Mouse (Mus musculus) ES-Bruce4 (cell line): ENCODE results near the gene Wwp2. TPM values are rescaled to one million over a fixed set of nuclear protein-coding genes. Genes with fewer than 3 reads are reported as not detected.

Experiments used
- H3K27ac ChIP-seq: 2 replicates; pipeline ENCODE4 v1.5.1; 2012; ENCODE audit warnings: low read length, inconsistent platforms; ENCODE audit not compliant: insufficient read depth
- H3K27me3 ChIP-seq: 2 replicates; pipeline ENCODE4 v1.6.1; 2012; ENCODE audit warnings: mild to moderate bottlenecking, low read length, inconsistent platforms; ENCODE audit not compliant: control insufficient read depth, poor library complexity, insufficient read depth, severe bottlenecking
- H3K36me3 ChIP-seq: 2 replicates; pipeline ENCODE4 v1.6.1; 2012; ENCODE audit warnings: inconsistent platforms, mild to moderate bottlenecking, low read length, moderate library complexity; ENCODE audit not compliant: control insufficient read depth, poor library complexity, insufficient read depth, severe bottlenecking
- H3K4me1 ChIP-seq: one replicate; pipeline ENCODE4 v1.8.1; 2011; ENCODE audit warnings: low read length; ENCODE audit not compliant: control insufficient read depth, insufficient read depth
- H3K4me3 ChIP-seq: 2 replicates; pipeline ENCODE4 v1.5.1; 2011; ENCODE audit warnings: low read depth, mild to moderate bottlenecking, low read length
- H3K9ac ChIP-seq: 2 replicates; pipeline ENCODE4 v1.6.1; 2012; ENCODE audit warnings: low read depth, mild to moderate bottlenecking, inconsistent platforms; ENCODE audit not compliant: poor library complexity, severe bottlenecking
- H3K9me3 ChIP-seq: replicated peaks from 2 replicates; pipeline ENCODE4 v1.6.1; 2012; ENCODE audit warnings: mild to moderate bottlenecking, low read length, inconsistent platforms; ENCODE audit not compliant: control insufficient read depth, poor library complexity, insufficient read depth, severe bottlenecking
- CTCF ChIP-seq: IDR thresholded peaks from one replicate; pipeline ENCODE4 v1.8.1; 2011; ENCODE audit warnings: low read depth, low read length
- EP300 ChIP-seq: IDR thresholded peaks from 2 replicates; pipeline ENCODE4 v1.6.1; 2011; ENCODE audit warnings: low read depth, low read length; ENCODE audit not compliant: insufficient read depth
- POLR2A ChIP-seq: IDR thresholded peaks from one replicate; pipeline ENCODE4 v1.8.1; 2011; ENCODE audit warnings: low read length; ENCODE audit not compliant: insufficient read depth
- polyA plus RNA-seq: library from polyadenylated mRNA; stranded (reverse); fragments of >200 nt; gene quantifications from 2 replicates; pipeline ENCODE4 v1.2.4, GENCODE M21; 2011; ENCODE audit warnings: low read depth; ENCODE audit not compliant: missing spikeins, insufficient read depth, insufficient read length

Gene Wwp2
- polyA plus RNA-seq, 1 experiment = 48.7 TPM

DNA sequence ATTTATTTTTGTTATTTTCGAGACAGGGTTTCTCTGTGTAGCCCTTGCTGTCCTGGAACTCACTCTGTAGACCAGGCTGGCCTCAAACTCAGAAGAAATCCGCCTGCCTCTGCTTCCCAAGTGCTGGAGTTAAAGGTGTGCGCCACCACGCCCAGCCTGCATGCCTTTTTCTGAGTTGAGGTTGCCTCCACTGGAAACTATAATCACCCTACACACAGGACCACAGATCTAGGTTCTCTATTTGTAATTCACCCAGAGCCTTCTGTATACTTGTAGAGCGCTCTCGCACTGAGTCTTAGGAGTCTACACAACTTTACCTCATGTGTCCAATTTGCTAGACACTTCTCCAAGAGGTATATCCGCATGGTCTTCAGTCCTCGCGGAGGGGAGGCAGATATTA is 12.0 kb upstream of the Wwp2 start:
- TF ChIP-seq POLR2A = no peak
- no peak for TF ChIP-seq CTCF
- no peak for TF ChIP-seq EP300
- Histone ChIP-seq H3K4me1 (peaks cover 2% of the 10 kb centered on the region), H3K9me3 (no peaks in the 10 kb centered on the region; the same call in 1 of the 2 replicates), H3K27me3 (no peaks in the 10 kb centered on the region), H3K9ac (peak overlapping the region; percentile 83), H3K36me3 (peaks cover 40% of the 10 kb centered on the region), H3K4me3 (peak overlapping the region; percentile 77), H3K27ac (no peak overlapping the region)

DNA sequence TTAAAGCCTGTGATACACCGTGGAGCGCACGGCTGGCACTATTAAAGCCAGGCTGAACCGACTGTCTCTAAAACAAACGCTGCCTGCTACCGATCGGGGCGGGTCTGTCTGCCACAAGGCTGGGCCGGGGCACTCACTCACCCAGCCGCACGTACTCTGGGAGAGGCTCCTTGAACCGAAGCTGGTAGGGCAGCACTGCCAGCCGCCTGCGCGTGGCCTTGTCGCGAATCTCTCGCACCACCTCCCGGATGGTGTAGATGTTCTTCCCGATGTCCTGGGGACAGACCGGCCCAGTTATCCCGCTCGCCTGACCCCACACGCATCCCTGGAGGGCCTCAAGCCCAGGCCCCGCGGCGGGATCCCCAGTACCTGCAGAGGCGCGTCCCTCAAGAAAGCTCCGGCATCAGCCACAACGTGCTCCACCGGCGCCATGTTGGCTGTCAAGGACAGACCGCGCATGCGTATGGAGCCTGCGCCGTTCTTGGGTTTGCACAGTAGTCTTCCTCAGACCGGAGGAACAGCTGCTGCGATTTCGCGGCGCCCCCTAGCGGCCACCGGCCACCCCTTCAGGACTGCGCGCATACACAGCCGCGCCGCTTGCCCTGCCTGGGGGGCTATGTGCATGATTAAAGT is 11.5 kb upstream of the Wwp2 start, which contains the start of gene Nob1:
Gene Nob1 (minus strand): TSS at position 455 of the 633 bp plus-strand sequence.
- H3K9me3 ChIP-seq = no peaks in the 10 kb centered on the region; the same call in 1 of the 2 replicates
- H3K27me3 ChIP-seq = no peaks in the 10 kb centered on the region
- no peak within 1 kb of the TSS for H3K27ac ChIP-seq
- peak within 1 kb of the TSS; percentile 83 for H3K9ac ChIP-seq
- TF ChIP-seq CTCF (peak; percentile 89), EP300 (peak; percentile 65; the same call in 1 of the 2 replicates), POLR2A (peak; percentile 74)
- H3K36me3 ChIP-seq = peaks cover 34% of the 10 kb centered on the region
- peaks cover 2% of the 10 kb centered on the region for H3K4me1 ChIP-seq
- peak within 1 kb of the TSS; percentile 77 for H3K4me3 ChIP-seq

DNA sequence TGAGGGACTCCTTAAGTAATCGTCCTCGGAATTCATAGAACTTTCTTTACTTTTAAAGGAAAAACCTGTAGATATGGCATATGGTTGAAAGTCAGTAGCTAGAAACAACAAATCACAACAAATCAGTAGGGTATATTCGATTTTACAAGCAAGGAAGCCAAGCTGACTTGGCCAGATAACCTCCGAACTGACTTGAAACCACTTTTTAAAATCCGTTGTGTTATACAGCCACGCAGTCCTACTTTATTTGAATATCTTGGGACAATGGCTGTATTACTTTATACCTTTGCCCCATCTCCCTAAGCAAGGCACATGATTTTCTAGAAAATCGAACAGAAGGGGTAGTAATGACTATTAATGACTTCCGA is 11.0 kb upstream of the Wwp2 start:
- no peak overlapping the region for H3K4me3 ChIP-seq
- no peaks in the 10 kb centered on the region for H3K27me3 ChIP-seq
- TF ChIP-seq POLR2A (no peak), EP300 (no peak), CTCF (no peak)
- peaks cover 2% of the 10 kb centered on the region for H3K4me1 ChIP-seq
- H3K27ac ChIP-seq = no peak overlapping the region
- H3K9ac ChIP-seq = peak overlapping the region; percentile 33
- H3K36me3 ChIP-seq = peaks cover 29% of the 10 kb centered on the region
- no peaks in the 10 kb centered on the region; the same call in 1 of the 2 replicates for H3K9me3 ChIP-seq

DNA sequence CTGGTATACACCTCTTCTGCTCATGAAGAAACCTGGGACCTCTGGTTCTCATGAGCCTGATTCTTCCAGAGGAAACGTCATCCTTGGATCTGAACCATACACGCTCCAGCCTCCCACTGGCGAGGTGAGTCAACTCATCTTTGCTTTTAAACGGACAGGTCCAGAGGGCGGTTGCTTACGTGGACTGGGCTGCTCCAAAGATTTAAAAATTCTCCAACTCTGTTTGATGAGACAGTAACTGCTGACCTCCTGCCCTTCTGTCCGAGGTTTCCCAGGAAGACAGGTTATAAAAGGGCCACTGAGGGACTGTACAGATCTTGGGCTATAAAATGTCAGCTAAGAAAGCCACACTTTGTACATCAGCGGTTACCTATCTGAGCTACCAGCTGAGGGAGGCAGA is 5.3 kb upstream of the Wwp2 start:
- no peak for TF ChIP-seq CTCF
- Histone ChIP-seq H3K4me3 (no peak overlapping the region), H3K9ac (no peak overlapping the region), H3K9me3 (no peaks in the 10 kb centered on the region; the same call in 1 of the 2 replicates), H3K4me1 (no peaks in the 10 kb centered on the region), H3K36me3 (no peaks in the 10 kb centered on the region), H3K27me3 (no peaks in the 10 kb centered on the region), H3K27ac (no peak overlapping the region)

- TF ChIP-seq POLR2A (no peak), CTCF (no peak), EP300 (no peak)
- no peaks in the 10 kb centered on the region for H3K27me3 ChIP-seq
- H3K9ac ChIP-seq = peak overlapping the region; percentile 100
- no peaks in the 10 kb centered on the region for H3K4me1 ChIP-seq
- H3K4me3 ChIP-seq = peak overlapping the region; percentile 95
- peak overlapping the region; percentile 96 for H3K27ac ChIP-seq
- H3K36me3 ChIP-seq = no peaks in the 10 kb centered on the region
- no peaks in the 10 kb centered on the region for H3K9me3 ChIP-seq
These were observed 674 bp upstream of the Wwp2 start for GRCm38 (mm10) chr8:107435421-107435961.

DNA sequence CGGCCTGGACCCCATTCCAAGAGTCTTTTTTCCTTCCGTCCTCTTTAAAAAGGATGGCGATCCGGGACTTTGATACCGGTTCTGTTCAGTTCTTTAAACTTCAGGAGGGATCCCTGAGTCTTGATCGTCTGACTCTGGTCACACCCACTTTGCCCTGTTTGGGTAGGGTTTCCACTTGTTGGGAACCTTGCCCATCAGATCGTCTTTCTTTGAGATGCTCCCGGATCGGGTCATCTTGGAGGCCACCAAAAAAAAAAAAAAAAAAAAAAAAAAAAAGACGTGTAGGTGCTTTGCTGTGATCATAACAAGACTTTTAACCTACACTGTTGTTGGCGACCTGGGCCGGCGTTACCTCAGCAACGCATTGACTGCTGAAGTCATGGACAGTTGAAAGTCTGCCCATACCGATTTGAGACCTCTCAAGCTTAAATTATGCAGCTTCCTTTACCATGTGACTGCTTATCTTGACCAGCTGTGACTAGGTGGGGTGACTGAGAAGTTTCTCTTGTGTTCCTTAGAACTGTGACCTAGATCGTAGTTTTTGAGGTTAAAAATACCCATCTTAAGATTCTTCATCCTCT is 766 bp downstream of the Wwp2 start:
- Histone ChIP-seq H3K9me3 (no peaks in the 10 kb centered on the region), H3K9ac (peak overlapping the region; percentile 100), H3K27me3 (no peaks in the 10 kb centered on the region), H3K4me1 (no peaks in the 10 kb centered on the region), H3K4me3 (peak overlapping the region; percentile 98), H3K36me3 (no peaks in the 10 kb centered on the region), H3K27ac (peak overlapping the region; percentile 94)
- no peak for TF ChIP-seq EP300
- no peak for TF ChIP-seq POLR2A
- no peak for TF ChIP-seq CTCF
